Mouse (Mus musculus) megakaryocyte-erythroid progenitor cell, adult 5-6 weeks (primary cell): Measurements from ENCODE around the gene Hivep2. TPM values are rescaled to one million over a fixed set of nuclear protein-coding genes. Genes with fewer than 3 reads are reported as not detected.

Source experiments
- ATAC-seq: replicated peaks from 2 replicates; pipeline ENCODE4 v1.8.0; 2016; ENCODE audit warnings: mild to moderate bottlenecking, inconsistent platforms; ENCODE audit not compliant: severe bottlenecking, poor library complexity, low FRiP score, low TSS enrichment
- total RNA-seq, 2 experiments: library from RNA; stranded (forward) in 1 of 2; stranded (reverse) in 1 of 2; fragments of 200-1000, 215-1000 nt in 1 of 2; fragments of >200 nt in 1 of 2; fragmentation: Nextera tagmentation in 1 of 2; gene quantifications; 2 replicates each; pipeline ENCODE4 v1.2.3; 2014 to 2017

Hivep2 gene
- total RNA-seq, 2 experiments from 2014 or later: 0.94 to 3.7 TPM

GRCm38 (mm10) chr10:14044046-14044782, 78.3 kb downstream of the Hivep2 start:
- no peak for ATAC-seq

DNA sequence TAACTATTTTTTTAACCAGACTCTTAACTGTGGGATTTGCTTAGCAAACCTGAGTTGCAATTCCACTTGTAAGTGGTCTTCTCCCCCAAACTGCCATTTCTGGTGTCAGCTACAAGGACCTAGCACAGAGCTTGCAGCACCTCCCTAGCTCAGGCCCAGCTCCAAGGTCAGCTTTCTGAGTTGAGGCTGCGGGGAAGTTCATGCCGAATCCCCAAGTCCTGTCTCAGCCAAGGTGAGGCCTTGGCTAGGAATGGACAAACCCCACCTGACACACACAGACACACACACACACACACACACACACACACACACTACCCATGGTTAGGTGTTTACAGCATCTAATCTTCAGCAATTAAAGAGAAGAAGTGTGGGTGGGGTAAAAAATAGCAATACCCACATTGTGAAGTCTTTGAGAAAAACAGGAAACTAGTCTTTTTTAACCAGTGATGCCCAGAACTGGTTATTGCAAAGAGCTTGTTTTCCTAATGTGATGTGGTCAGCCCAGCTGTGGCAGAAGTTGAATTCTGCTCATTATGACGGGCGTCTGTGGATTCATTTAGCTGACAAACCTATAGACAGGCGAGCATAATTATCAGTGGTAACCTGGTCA, 79.0 kb downstream of the Hivep2 start:
- ATAC-seq: no peak

GRCm38 (mm10) chr10:14045745-14046144, 79.9 kb downstream of the Hivep2 start:
- ATAC-seq: no peak

GRCm38 (mm10) chr10:14046171-14046651, 80.3 kb downstream of the Hivep2 start:
- ATAC-seq: no peak

- 0 out of 2 replicates have a peak, but pooled peaks have one; percentile 60 for ATAC-seq
Measured at GRCm38 (mm10) chr10:14046935-14047334, 81.1 kb downstream of the Hivep2 start.

GRCm38 (mm10) chr10:14047661-14048060, 81.8 kb downstream of the Hivep2 start:
- no peak for ATAC-seq

- peak; percentile 46; the same call in 1 of the 2 replicates for ATAC-seq
Measured at GRCm38 (mm10) chr10:14048322-14048915, 82.5 kb downstream of the Hivep2 start.

- ATAC-seq: no peak
Measured at GRCm38 (mm10) chr10:14048916-14049445, 83.1 kb downstream of the Hivep2 start.

DNA sequence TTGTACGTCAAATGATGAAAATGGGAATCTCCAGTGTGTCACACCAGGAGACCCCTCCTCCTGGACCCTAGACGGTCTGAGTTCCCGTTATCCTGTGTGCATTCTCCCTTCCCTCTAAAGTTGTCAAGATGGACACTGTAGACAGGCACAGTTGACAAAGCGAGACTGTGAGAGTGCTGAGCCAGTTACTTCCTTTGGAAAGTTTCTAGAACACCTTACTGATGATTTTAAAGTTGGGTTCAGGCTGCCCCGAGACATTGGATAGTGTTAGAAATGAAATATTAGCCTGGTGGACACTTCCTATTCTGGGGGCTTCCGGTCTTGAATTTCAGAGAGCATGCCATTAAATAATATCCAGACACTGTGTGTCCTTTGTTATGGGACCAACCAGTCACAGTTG, 83.8 kb downstream of the Hivep2 start:
- ATAC-seq: no peak

DNA sequence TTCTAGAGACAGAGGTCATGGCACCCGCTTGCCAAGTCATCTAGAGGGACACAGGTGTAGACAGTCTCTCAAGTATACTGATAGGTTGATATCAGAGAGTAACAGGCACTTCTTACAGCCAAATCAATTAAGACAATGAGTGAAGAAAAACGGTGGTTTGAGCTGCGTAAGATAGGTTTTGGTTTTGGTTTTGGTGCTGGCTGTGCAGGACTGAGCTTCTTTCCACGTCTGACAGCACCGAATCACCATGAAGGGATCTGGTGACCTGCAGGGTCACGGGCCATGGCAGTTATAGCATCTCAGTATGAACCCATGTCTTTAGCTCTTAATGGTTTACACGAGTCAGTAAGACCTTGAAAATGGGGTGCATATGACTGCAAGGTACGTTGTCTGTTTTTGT, 84.7 kb downstream of the Hivep2 start:
- no peak for ATAC-seq

- ATAC-seq: no peak
Measured at GRCm38 (mm10) chr10:14052109-14052689, 86.3 kb downstream of the Hivep2 start.

DNA sequence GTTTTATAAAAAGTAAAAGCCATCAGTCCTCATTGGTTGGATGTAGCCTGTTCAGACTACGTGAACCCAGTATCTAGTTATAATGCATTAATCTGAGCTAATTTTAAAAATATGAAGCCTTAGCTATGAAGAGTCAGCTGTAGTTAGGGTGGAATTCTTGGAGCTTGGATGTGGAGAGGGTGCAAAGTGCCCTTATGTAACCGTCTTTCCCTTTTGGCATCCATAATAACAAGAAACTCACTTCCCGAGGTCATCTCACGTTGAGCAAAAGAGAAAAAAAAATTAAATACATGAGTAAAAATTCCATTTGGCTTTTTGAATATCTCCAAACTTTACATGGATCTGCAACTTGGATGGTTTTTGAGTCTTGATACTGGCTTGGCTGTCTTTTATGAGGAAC, 89.0 kb downstream of the Hivep2 start:
- ATAC-seq: no peak

DNA sequence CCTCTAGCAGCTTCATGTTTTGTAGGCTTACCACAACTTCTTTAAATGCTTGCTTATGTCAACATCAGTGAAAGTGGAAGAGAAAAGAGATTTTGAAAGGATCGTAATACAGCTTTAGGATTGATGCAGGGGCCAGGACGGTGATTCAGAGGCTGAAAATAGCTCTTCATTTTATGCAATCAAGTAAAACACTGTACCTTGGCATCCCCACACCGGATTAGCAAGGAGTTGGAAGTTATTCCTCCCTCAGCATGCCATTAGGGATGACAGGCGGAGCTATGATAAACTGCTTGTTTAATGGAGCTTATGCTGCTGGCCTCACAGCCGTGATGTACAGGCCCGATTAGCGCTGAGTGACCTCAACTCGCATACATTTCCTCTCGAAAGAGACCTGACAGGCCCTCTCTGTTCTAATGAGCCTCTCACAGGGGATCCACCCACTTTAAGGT, 89.7 kb downstream of the Hivep2 start:
- ATAC-seq: no peak

GRCm38 (mm10) chr10:14056057-14056456, 90.2 kb downstream of the Hivep2 start:
- ATAC-seq: no peak

- ATAC-seq: no peak
Measured at GRCm38 (mm10) chr10:14056584-14057451, 90.9 kb downstream of the Hivep2 start.

- ATAC-seq: no peak
Measured at GRCm38 (mm10) chr10:14057841-14058605, 92.1 kb downstream of the Hivep2 start.

DNA sequence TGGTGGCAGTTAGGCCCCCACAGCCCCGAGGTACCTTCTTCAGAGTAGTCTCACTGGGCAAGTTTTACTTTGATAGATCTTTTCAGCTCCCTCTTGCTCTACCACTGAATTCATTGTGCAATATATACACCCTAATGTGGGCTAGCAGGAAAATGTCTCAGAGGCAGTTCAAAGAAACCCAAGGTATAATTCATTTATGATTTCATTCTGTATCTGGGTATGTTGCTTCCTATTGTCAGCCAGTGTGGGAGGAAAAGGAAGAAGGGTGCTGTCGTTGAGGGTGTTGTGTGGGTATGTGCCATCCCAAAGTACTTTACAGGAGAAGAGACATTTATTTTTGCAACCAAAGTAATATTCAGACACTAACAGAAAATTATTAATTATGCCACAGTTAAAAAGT, 92.9 kb downstream of the Hivep2 start:
- ATAC-seq: no peak

DNA sequence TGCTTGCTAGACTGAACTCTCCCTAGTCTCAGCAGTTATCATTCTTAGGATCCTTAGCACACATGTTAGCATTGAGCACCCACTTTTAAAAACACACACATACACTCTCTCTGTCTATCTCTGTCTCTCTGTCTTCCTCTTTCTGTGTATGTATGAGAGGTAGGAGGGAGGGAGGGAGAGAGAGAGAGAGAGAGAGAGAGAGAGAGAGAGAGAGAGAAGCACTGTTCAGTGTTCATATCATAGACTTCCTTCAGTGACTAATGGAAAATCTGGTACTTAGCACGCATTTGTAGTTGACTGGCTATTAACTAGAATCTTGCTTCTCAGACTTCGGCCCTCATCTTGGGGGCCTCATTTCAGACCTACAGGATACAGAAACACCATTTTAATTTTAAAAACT, 93.7 kb downstream of the Hivep2 start:
- no peak for ATAC-seq
